Comparison of ENCODE assay signal across 8 mouse cellular contexts in genomic region chr2:154437191-154437527, GRCm38 (mm10). TPM values are rescaled to one million over a fixed set of nuclear protein-coding genes. Genes with fewer than 3 reads are reported as not detected.
DNase-seq lines count a peak whose midpoint lies in the region; ATAC-seq and TF ChIP-seq lines count a peak whose summit lies in the region.

No protein-coding gene starts in this region.

- H3K4me1 ChIP-seq in kidney, embryonic 14.5 days (ENCODE audit: control insufficient read depth, insufficient read depth, low read length), result peaks cover 11% of the 10 kb centered on the region; the same call in 1 of the 2 replicates
- H3K4me1 ChIP-seq in bone marrow macrophage, adult 2 months (ENCODE audit: control insufficient read depth, insufficient read depth, low read length), result peaks cover 39% of the 10 kb centered on the region
- H3K4me1 ChIP-seq in hindbrain, embryonic 12.5 days, result peaks cover 25% of the 10 kb centered on the region
- peaks cover 22% of the 10 kb centered on the region for H3K4me1 ChIP-seq in midbrain, embryonic 12.5 days

- TF ChIP-seq CTCF in bone marrow macrophage, adult 2 months (IDR thresholded peaks at IDR 0.05; ENCODE audit: low read depth, low read length), result no peak

- no peaks in the 10 kb centered on the region for H3K36me3 ChIP-seq in kidney, embryonic 14.5 days (ENCODE audit: control insufficient read depth, insufficient read depth, low read length)
- no peaks in the 10 kb centered on the region for H3K36me3 ChIP-seq in hindbrain, embryonic 12.5 days
- 0 out of 2 replicates have a peak, but pooled peaks cover 1% of the 10 kb centered on the region for H3K36me3 ChIP-seq in midbrain, embryonic 12.5 days

- H3K27ac ChIP-seq in kidney, embryonic 14.5 days (ENCODE audit: low read depth, low read length), result 0 out of 2 replicates have a peak overlapping the region, but pooled peaks have one; percentile 93
- no peak overlapping the region for H3K27ac ChIP-seq in bone marrow macrophage, adult 2 months (ENCODE audit: insufficient read depth, low read depth, low read length)
- H3K27ac ChIP-seq in hindbrain, embryonic 12.5 days, result peak overlapping the region; percentile 95
- peak overlapping the region; percentile 96; the same call in 1 of the 2 replicates for H3K27ac ChIP-seq in midbrain, embryonic 12.5 days (replicated peaks)

- H3K27me3 ChIP-seq in kidney, embryonic 14.5 days (ENCODE audit: control insufficient read depth, insufficient read depth, low read length), result no peaks in the 10 kb centered on the region
- H3K27me3 ChIP-seq in hindbrain, embryonic 12.5 days, result no peaks in the 10 kb centered on the region
- H3K27me3 ChIP-seq in midbrain, embryonic 12.5 days, result no peaks in the 10 kb centered on the region

- no peak for DNase-seq in kidney, postnatal 36 days
- DNase-seq in cerebellum, postnatal 4 days (ENCODE audit: low spot score in 2 of 2), result no peak
- DNase-seq in c-Kit-positive CD71-positive TER-119-positive erythroid progenitor cells, embryonic 14.5 days (ENCODE audit: low spot score), result no peak
- DNase-seq in adrenal gland, postnatal 4 days (ENCODE audit: low spot score in 2 of 2), result no peak

- ATAC-seq in kidney, embryonic 14.5 days (ENCODE audit: low FRiP score, low TSS enrichment), result no peak
- no peak for ATAC-seq in hindbrain, embryonic 12.5 days (ENCODE audit: low FRiP score)
- no peak for ATAC-seq in midbrain, embryonic 12.5 days (ENCODE audit: low FRiP score, low read depth)

- H3K4me2 ChIP-seq in kidney, embryonic 14.5 days (replicated peaks; ENCODE audit: low read depth, low read length), result peak overlapping the region; percentile 62
- H3K4me2 ChIP-seq in hindbrain, embryonic 12.5 days (replicated peaks), result peak overlapping the region; percentile 65
- H3K4me2 ChIP-seq in midbrain, embryonic 12.5 days (replicated peaks), result peak overlapping the region; percentile 62

- H3K9ac ChIP-seq in kidney, embryonic 14.5 days (ENCODE audit: low read depth, low read length), result peak overlapping the region; percentile 91
- H3K9ac ChIP-seq in hindbrain, embryonic 12.5 days, result peak overlapping the region; percentile 97
- H3K9ac ChIP-seq in midbrain, embryonic 12.5 days (replicated peaks), result peak overlapping the region; percentile 97

- 14% methylated on average over 7 of the region's 7 CpGs for WGBS in kidney, embryonic 14.5 days
- 17% methylated on average over 7 of the region's 7 CpGs for WGBS in hindbrain, embryonic 12.5 days
- WGBS in midbrain, embryonic 12.5 days, result 23% methylated on average over 7 of the region's 7 CpGs

- TF ChIP-seq POLR2A in bone marrow macrophage, adult 2 months (IDR thresholded peaks at IDR 0.05; ENCODE audit: borderline replicate concordance, low read depth, low read length), result no peak

- H3K4me3 ChIP-seq in kidney, embryonic 14.5 days (ENCODE audit: low read length), result peak overlapping the region; percentile 83
- peak overlapping the region; percentile 95 for H3K4me3 ChIP-seq in bone marrow macrophage, adult 2 months (ENCODE audit: insufficient read depth, low read length)
- peak overlapping the region; percentile 93 for H3K4me3 ChIP-seq in hindbrain, embryonic 12.5 days
- H3K4me3 ChIP-seq in midbrain, embryonic 12.5 days, result peak overlapping the region; percentile 93

- no peaks in the 10 kb centered on the region for H3K9me3 ChIP-seq in kidney, embryonic 14.5 days (ENCODE audit: control insufficient read depth, low read length)
- H3K9me3 ChIP-seq in hindbrain, embryonic 12.5 days (replicated peaks), result no peaks in the 10 kb centered on the region
- H3K9me3 ChIP-seq in midbrain, embryonic 12.5 days, result no peaks in the 10 kb centered on the region

RNA-seq across cellular contexts. Expression of gene Cbfa2t2, which starts 0.9 kb away (rescaled TPM):
- polyA plus RNA-seq in kidney, embryonic 14.5 days (2014; fragmentation: Nextera tagmentation; extraction: Ambion mirVana), result 26.6 and 44.4 TPM in 2 replicates
- 16.5 TPM in 2 replicates for polyA plus RNA-seq in bone marrow macrophage, adult 2 months (2012; ENCODE audit: insufficient read depth, insufficient read length, missing spikeins)
- 68.0 and 77.3 TPM in 2 replicates for polyA plus RNA-seq in hindbrain, embryonic 12.5 days (2016; fragmentation: Nextera tagmentation; extraction: Ambion mirVana)
- polyA plus RNA-seq in midbrain, embryonic 12.5 days (2016; fragmentation: Nextera tagmentation; extraction: Ambion mirVana), result 91.8 and 94.9 TPM in 2 replicates
- total RNA-seq in adrenal gland, postnatal 4 days (2021), result 10 to 100 TPM; 45.8 to 60.4 TPM

RNA-seq across cellular contexts. Expression of gene Snta1, which starts 29.3 kb away (rescaled TPM):
- 4.5 and 5.7 TPM in 2 replicates for polyA plus RNA-seq in kidney, embryonic 14.5 days (2014; fragmentation: Nextera tagmentation; extraction: Ambion mirVana)
- polyA plus RNA-seq in bone marrow macrophage, adult 2 months (2012; ENCODE audit: insufficient read depth, insufficient read length, missing spikeins), result 20.4 and 22.5 TPM in 2 replicates
- 8.9 and 9.7 TPM in 2 replicates for polyA plus RNA-seq in hindbrain, embryonic 12.5 days (2016; fragmentation: Nextera tagmentation; extraction: Ambion mirVana)
- 7.1 and 8.6 TPM in 2 replicates for polyA plus RNA-seq in midbrain, embryonic 12.5 days (2016; fragmentation: Nextera tagmentation; extraction: Ambion mirVana)
- total RNA-seq in adrenal gland, postnatal 4 days (2021), result 10 to 100 TPM; 29.2 to 30.1 TPM
